Mouse (Mus musculus): Measurements from ENCODE around the gene Dapl1. TPM values are rescaled to one million over a fixed set of nuclear protein-coding genes. Genes with fewer than 3 reads are reported as not detected.

Dapl1 gene
- polyA plus RNA-seq, 1 experiment from 2014 or later: 1.2 TPM

GRCm38 (mm10) chr2:59485080-59485479 lies 627 bp downstream of the Dapl1 start:
- no peak for ATAC-seq (ENCODE audit: low FRiP score, low read depth)
- Histone ChIP-seq H3K4me1 (replicated peaks) (peaks cover 5% of the 10 kb centered on the region; the same call in 1 of the 2 replicates), H3K4me2 (no peak overlapping the region), H3K27ac (replicated peaks) (no peak overlapping the region), H3K9ac (no peak overlapping the region), H3K4me3 (no peak overlapping the region), H3K9me3 (no peaks in the 10 kb centered on the region), H3K36me3 (no peaks in the 10 kb centered on the region), H3K27me3 (no peaks in the 10 kb centered on the region)
- whole genome bisulfite sequencing: 74% methylated on average over 2 of the region's 2 CpGs

DNA sequence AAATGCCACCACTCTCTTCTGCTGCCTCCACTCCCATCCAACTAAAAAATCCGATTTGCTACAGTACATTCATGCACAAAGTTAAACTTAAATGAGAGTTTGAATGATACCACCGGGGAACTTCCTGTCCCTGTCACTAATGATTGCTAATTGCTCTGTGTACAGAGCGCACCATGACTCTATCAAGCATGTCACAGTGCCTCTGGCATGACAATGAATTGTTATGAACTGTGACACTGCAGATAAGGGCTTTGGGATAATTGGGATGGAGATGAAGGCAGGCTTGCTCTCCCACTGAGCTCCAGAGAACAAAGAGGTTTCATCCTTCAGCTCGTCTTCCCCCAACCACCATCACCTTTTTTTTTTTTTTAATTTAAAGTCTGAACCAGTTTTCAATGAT lies 1.2 kb downstream of the Dapl1 start:
- no peaks in the 10 kb centered on the region for H3K36me3 ChIP-seq
- WGBS: 19% methylated on average over 4 of the region's 4 CpGs
- H3K4me2 ChIP-seq: no peak overlapping the region
- H3K9me3 ChIP-seq: no peaks in the 10 kb centered on the region
- H3K4me3 ChIP-seq: no peak overlapping the region
- ATAC-seq (ENCODE audit: low FRiP score, low read depth): peak; percentile 75; the same call in 1 of the 2 replicates
- H3K27ac ChIP-seq (replicated peaks): no peak overlapping the region
- peaks cover 5% of the 10 kb centered on the region; the same call in 1 of the 2 replicates for H3K4me1 ChIP-seq (replicated peaks)
- H3K9ac ChIP-seq: no peak overlapping the region
- no peaks in the 10 kb centered on the region for H3K27me3 ChIP-seq

DNA sequence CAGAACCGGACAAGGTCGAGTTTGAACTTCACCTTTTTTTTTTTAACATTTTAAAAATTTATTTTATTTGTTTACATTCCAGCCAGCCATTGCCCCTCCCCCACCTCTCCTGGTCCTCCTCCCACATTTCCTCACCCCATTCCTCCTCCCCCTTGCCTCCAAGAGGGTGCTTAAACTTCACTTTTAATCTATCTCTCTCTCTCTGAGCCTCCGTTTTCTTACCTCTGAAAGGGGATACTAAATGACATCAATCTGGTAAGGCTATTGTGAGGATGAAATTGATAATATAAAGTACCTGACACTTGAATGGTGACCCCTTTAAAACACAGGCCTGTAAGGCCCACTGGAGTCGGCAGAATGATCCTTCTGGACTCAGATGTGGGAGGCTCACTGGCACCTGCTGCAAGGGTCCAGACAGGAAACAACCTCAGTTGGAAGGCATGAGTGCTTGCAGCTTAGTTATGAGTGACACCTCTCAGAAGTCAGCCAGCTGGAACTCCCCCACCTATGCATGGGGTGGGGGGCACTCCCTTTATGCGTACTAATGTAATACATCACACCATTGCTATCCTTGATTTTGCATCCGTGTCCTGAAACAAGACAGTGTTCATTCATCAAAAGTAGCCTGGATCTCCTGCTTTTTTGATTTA lies 1.9 kb downstream of the Dapl1 start:
- no peaks in the 10 kb centered on the region for H3K36me3 ChIP-seq
- 58% methylated on average over 6 of the region's 6 CpGs for WGBS
- ATAC-seq (ENCODE audit: low FRiP score, low read depth): no peak
- no peak overlapping the region for H3K4me2 ChIP-seq
- H3K27ac ChIP-seq (replicated peaks): no peak overlapping the region
- H3K4me3 ChIP-seq: no peak overlapping the region
- no peaks in the 10 kb centered on the region for H3K27me3 ChIP-seq
- H3K9me3 ChIP-seq: no peaks in the 10 kb centered on the region
- H3K4me1 ChIP-seq (replicated peaks): peaks cover 5% of the 10 kb centered on the region; the same call in 1 of the 2 replicates
- H3K9ac ChIP-seq: no peak overlapping the region

GRCm38 (mm10) chr2:59488235-59488634 lies 3.8 kb downstream of the Dapl1 start:
- H3K4me3 ChIP-seq: no peak overlapping the region
- H3K4me1 ChIP-seq (replicated peaks): peaks cover 5% of the 10 kb centered on the region; the same call in 1 of the 2 replicates
- H3K4me2 ChIP-seq: no peak overlapping the region
- H3K27ac ChIP-seq (replicated peaks): no peak overlapping the region
- no peak overlapping the region for H3K9ac ChIP-seq
- no peaks in the 10 kb centered on the region for H3K9me3 ChIP-seq
- H3K27me3 ChIP-seq: no peaks in the 10 kb centered on the region
- no peak for ATAC-seq (ENCODE audit: low FRiP score, low read depth)
- 75% methylated on average over 2 of the region's 2 CpGs for whole genome bisulfite sequencing
- H3K36me3 ChIP-seq: no peaks in the 10 kb centered on the region

DNA sequence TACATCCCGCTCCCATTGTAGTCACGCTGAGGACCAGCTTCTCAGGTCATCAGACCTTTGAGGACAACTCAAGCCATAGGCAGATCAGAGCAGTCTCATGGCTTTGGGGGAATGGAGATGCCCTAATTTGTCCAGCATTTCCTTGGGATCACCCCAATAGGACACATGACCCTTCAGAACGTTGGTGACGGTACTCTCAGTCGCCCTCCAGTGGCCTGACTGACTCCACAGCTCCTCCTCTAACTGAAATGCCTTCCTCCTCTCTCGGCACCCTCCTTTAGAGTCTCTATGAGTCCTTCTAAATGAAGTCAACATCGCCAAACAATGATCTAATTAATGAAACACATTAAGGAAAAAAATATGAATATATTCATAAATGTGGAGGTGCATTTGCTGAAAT lies 5.9 kb downstream of the Dapl1 start:
- Histone ChIP-seq H3K4me3 (no peak overlapping the region), H3K9ac (no peak overlapping the region), H3K9me3 (no peaks in the 10 kb centered on the region), H3K27me3 (no peaks in the 10 kb centered on the region), H3K4me1 (replicated peaks) (0 out of 2 replicates have a peak, but pooled peaks cover 8% of the 10 kb centered on the region), H3K27ac (replicated peaks) (no peak overlapping the region), H3K36me3 (no peaks in the 10 kb centered on the region), H3K4me2 (no peak overlapping the region)
- no peak for ATAC-seq (ENCODE audit: low FRiP score, low read depth)
- WGBS: 74% methylated on average over 7 of the region's 7 CpGs

GRCm38 (mm10) chr2:59493445-59494085 lies 9.1 kb downstream of the Dapl1 start:
- Histone ChIP-seq H3K4me1 (replicated peaks) (0 out of 2 replicates have a peak, but pooled peaks cover 4% of the 10 kb centered on the region), H3K9me3 (no peaks in the 10 kb centered on the region), H3K27ac (replicated peaks) (no peak overlapping the region), H3K27me3 (no peaks in the 10 kb centered on the region), H3K4me2 (no peak overlapping the region), H3K4me3 (no peak overlapping the region), H3K36me3 (no peaks in the 10 kb centered on the region), H3K9ac (no peak overlapping the region)
- ATAC-seq (ENCODE audit: low FRiP score, low read depth): no peak
- 44% methylated on average over 13 of the region's 13 CpGs for WGBS

GRCm38 (mm10) chr2:59499146-59499545 lies 14.7 kb downstream of the Dapl1 start:
- 83% methylated on average over 8 of the region's 8 CpGs for WGBS
- Histone ChIP-seq H3K4me2 (no peak overlapping the region), H3K36me3 (no peaks in the 10 kb centered on the region), H3K4me3 (no peak overlapping the region), H3K27ac (replicated peaks) (no peak overlapping the region), H3K27me3 (no peaks in the 10 kb centered on the region), H3K9me3 (no peaks in the 10 kb centered on the region), H3K4me1 (replicated peaks) (no peaks in the 10 kb centered on the region), H3K9ac (no peak overlapping the region)
- no peak for ATAC-seq (ENCODE audit: low FRiP score, low read depth)

- 90% methylated on average over 2 of the region's 2 CpGs for WGBS
- Histone ChIP-seq H3K4me2 (no peak overlapping the region), H3K27ac (replicated peaks) (no peak overlapping the region), H3K9ac (no peak overlapping the region), H3K4me1 (replicated peaks) (no peaks in the 10 kb centered on the region), H3K36me3 (no peaks in the 10 kb centered on the region), H3K4me3 (no peak overlapping the region), H3K9me3 (no peaks in the 10 kb centered on the region), H3K27me3 (no peaks in the 10 kb centered on the region)
- no peak for ATAC-seq (ENCODE audit: low FRiP score, low read depth)
Observed at GRCm38 (mm10) chr2:59499717-59500116, 15.3 kb downstream of the Dapl1 start.

- Histone ChIP-seq H3K27ac (replicated peaks) (no peak overlapping the region), H3K9ac (no peak overlapping the region), H3K4me1 (replicated peaks) (peaks cover 9% of the 10 kb centered on the region), H3K4me3 (no peak overlapping the region), H3K27me3 (no peaks in the 10 kb centered on the region), H3K36me3 (no peaks in the 10 kb centered on the region), H3K4me2 (no peak overlapping the region), H3K9me3 (no peaks in the 10 kb centered on the region)
- 79% methylated on average over 4 of the region's 4 CpGs for WGBS
- ATAC-seq (ENCODE audit: low FRiP score, low read depth): no peak
Observed at GRCm38 (mm10) chr2:59509061-59509460, 24.6 kb downstream of the Dapl1 start.

GRCm38 (mm10) chr2:59510416-59510815 lies 26.0 kb downstream of the Dapl1 start:
- ATAC-seq (ENCODE audit: low FRiP score, low read depth): peak; percentile 52
- WGBS: 32% methylated on average over 9 of the region's 9 CpGs
- Histone ChIP-seq H3K4me1 (replicated peaks) (peaks cover 9% of the 10 kb centered on the region), H3K4me3 (no peak overlapping the region), H3K9me3 (no peaks in the 10 kb centered on the region), H3K27me3 (no peaks in the 10 kb centered on the region), H3K36me3 (no peaks in the 10 kb centered on the region), H3K27ac (replicated peaks) (peak overlapping the region; percentile 61), H3K9ac (no peak overlapping the region), H3K4me2 (no peak overlapping the region)

DNA sequence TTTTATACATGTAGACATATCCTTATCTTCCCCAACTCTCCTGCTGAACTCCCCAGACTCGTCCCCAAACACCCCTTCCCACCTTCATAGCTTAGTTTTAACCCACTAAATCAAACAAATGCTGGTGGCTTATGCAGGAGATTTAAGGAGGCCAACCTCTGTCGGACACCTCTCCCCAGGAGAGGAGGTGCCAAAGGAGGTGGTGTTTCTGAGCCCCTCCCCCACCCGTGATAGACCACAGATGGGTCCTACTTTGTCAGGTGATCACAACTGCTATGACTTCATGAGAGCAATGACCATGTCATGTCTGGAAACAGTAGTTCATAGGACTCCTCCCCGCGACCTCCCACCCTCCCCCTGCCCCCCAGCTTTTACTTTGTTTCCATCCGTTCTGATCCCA lies 26.4 kb downstream of the Dapl1 start:
- H3K27me3 ChIP-seq: no peaks in the 10 kb centered on the region
- no peak for ATAC-seq (ENCODE audit: low FRiP score, low read depth)
- H3K4me2 ChIP-seq: no peak overlapping the region
- H3K27ac ChIP-seq (replicated peaks): peak overlapping the region; percentile 61; the same call in 1 of the 2 replicates
- no peaks in the 10 kb centered on the region for H3K9me3 ChIP-seq
- WGBS: 71% methylated on average over 6 of the region's 6 CpGs
- no peak overlapping the region for H3K4me3 ChIP-seq
- H3K36me3 ChIP-seq: no peaks in the 10 kb centered on the region
- peaks cover 9% of the 10 kb centered on the region for H3K4me1 ChIP-seq (replicated peaks)
- H3K9ac ChIP-seq: no peak overlapping the region

DNA sequence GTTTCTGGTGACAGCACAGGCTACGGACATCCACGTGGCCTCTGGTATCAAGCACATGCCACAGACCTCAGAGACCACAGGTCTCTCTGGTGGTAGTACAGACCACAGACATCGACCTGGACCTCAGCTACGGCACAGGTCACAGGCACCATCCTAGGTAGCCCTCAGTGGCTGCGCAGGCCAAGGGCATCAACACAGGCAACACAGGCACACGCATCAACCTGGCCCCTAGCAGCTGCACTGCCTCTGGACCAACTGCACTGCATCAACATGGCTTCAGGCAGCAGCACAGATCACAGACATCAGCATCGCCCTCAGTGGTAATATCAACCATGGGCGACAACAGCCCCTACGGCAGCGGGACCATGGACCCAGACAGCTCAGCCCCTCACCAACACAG lies 36.2 kb downstream of the Dapl1 start:
- ATAC-seq (ENCODE audit: low FRiP score, low read depth): no peak
- H3K4me2 ChIP-seq: no peak overlapping the region
- no peak overlapping the region for H3K9ac ChIP-seq
- no peaks in the 10 kb centered on the region for H3K9me3 ChIP-seq
- H3K36me3 ChIP-seq: no peaks in the 10 kb centered on the region
- no peak overlapping the region for H3K27ac ChIP-seq (replicated peaks)
- no peaks in the 10 kb centered on the region for H3K27me3 ChIP-seq
- no peaks in the 10 kb centered on the region for H3K4me1 ChIP-seq (replicated peaks)
- WGBS: 93% methylated on average over 10 of the region's 10 CpGs
- no peak overlapping the region for H3K4me3 ChIP-seq
